Mouse (Mus musculus) right cerebral cortex, postnatal 25 days (tissue): ENCODE data around the gene Tbc1d22b.

Experiments used
- DNase-seq: peaks from one replicate; pipeline ENCODE4 v3.0.0; 2022

The Tbc1d22b gene

DNA sequence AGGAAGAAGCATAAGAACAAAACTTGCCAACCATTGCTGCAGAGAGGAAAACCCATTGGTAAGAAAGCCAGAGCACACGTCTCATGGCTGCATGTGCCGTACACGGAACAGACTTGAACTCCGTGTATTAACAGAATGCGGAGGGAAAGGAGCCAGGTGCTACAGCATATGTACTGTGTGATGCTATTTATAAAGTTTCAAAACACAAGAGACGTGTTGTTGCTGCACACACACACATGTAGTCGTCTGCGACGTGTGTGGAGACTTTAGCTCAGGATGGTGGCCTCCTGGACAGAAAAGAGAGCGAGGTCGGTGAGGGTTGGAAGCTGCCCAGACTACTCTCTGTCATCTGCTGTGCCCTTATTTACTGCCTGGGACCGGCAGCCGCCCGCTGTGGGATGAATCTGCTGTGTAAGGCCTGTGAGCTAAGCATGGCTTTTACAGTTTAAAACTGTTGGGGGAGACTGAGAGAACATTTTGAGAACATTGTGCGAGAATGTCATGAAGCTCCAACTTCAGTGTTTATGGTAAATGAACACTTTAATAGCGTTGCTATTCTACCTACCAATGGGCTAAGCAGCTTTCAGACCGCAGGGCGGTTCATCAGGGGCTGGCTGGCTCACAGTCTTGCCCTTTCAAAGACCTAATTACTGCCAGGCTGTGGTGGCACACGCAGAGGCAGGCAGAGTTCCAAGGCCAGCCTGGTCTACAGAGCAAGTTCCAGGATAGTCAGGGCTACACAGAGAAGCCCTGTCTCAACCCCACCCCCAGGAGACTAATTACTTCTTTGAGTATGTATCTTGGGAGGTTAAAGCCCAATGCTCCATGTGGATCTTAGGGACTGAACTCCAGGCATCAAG, 6.5 kb upstream of the Tbc1d22b start:
- DNase-seq: no peak

DNA sequence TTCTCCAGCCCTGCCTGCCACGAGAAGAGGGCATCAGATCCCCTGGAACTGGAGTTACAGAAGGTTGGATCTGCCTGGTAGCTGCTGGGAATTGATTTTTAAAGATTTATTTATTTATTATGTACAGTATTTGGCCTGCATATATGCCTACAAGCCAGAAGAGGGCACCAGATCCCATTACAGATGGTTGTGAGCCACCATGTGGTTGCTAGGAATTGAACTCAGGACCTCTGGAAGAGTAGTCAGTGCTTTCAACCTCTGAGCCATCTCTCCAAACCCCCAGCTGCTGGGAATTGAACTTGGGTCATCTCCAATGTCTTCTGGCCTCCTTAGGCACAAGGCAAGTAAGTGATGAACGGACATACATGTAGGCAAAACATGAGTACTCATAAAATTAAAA, 5.5 kb upstream of the Tbc1d22b start:
- no peak for DNase-seq

DNA sequence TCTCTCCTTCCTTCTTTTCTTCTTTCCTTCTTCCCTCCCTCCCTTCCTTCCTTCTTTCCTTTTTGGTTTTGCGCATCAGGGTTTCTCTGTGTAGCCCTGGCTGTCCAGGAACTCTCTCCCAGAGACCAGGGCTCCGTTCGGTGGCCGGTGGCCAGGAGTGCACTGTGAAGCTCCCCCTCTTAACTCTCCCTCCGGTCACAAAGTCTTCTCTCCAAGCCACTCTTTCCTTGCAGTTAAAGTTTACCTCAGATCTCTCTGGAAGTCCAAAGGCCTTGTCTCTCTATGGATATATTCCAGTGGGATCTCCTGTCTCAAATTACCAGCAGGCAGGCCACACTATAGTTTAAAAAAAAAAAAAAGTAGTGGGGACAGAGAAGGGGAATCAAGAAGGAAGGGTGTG, 4.3 kb upstream of the Tbc1d22b start:
- DNase-seq: no peak

DNA sequence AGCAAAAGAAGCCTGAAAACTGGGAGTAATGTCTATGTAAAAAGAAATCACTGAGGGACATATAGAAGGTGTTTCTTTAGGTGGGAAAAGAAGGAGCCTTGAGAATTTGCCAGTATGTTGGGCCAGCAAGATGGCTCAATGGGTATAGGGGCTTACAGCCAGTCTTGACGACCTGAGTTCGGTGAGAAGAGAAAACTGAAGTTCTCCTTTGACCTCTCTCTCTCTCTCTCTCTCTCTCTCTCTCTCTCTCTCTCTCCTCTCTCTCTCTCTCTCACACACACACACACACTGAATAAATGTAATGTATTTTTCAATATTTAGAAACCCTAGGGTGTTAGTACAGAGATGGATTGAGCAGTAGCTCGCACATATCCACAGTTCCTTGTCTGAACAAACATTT, 1.1 kb upstream of the Tbc1d22b start:
- DNase-seq: no peak

DNA sequence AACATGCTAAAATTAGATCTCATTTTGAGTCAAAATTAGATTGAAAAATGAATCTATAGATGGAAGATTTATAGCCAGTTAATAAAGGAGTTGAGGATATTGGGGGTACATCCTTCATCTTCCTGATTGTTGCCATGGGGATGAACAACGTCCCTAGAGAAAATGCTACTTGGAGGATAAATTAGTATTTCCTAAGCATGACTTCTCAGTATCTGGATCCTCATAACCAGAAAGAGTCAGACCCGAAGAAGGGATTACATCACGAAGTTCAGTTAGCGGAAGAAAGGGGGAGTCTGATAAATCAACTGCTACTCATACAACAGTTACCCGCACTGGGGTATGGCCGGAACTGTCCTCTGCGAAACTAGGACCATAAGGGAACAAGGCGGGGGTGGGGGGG, 591 bp upstream of the Tbc1d22b start:
- DNase-seq: no peak

DNA sequence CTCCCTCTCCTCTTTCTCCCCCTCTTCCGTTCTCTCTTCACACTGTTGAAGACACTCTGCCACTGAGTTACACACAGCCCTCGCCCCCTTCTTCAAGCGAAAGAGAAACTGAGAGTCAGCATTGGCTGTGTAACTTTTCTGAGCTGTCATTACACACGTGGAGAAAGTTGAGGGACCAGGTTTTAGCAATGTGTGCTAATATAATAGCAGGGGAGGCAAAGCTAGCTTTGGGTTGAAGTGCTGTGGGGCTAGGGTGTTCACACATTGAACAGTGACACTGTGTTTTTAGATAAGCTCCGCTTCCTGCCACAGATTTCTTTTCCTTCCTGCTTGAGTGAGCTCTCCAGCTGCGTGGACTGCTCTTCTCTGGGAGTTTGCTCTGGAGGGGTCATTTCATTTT, 1.4 kb downstream of the Tbc1d22b start:
- no peak for DNase-seq

DNA sequence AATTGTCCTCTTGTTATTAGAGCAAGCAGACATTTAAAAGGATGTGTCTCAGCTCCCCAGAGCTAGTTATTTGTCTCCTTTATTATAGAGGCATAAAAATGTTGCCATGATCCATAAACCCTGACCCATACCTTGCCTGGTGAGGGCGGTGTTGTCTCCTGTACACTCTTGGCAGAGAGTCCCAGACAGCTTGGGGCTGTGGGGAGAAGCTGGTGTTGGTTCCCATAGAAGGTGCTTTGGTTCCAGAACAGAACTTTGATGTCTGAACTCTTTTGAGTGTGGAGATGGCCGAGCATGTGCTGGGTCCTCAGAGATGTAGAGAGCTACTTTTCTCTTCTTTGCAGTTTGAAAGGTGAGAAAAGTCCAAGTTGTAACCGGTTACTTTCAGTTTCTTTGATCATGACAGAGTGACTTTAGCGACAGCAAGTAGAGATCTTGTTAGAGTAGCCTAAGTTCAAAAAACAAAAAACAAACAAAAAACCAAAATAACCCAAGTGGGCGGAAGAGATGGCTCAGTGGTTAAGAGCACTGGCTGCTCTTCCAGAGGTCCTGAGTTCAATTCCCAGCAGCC, 2.7 kb downstream of the Tbc1d22b start, which contains the start of gene Tmem217:
TSS of gene Tmem217 (minus strand) at position 224 of the 571 bp plus-strand sequence.
- no peak for DNase-seq

DNA sequence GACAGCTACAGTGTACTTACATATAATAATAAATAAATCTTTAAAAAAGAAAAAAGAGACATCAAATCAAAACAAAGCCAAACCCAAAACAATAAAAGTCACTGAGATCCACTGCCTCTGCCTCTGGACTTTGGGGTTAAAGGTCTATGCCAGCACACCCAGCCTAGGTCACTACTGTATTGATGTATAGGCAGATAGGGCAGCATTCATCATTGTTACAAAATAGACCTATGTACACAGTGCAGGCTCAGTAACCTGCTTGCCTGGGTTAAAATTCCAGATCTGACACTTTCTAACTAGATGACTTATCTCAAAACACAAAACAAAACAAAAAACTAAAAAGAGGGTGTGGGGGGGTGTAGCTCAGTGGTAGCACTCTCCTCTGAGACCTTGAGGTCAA, 4.6 kb downstream of the Tbc1d22b start:
- DNase-seq: no peak

DNA sequence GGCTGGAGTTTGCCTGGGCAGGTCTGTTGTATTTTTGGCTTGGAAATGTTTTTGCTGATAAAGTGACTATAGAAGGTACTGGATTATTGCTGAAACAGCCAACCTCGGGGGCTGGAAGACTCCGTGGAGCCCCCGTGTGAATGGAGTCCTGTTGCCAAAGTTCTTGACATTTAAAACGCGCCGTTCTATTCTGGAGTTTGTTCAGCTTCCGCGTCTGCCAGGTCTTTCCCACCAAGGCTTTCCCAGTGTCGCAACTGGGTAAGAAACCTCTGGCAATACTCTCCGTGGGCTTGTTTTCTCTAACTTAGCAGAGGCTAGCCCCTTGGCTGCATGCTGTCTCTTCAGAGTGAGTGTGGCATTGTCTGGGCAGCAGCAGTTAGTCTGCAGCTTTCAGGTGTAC, 6.9 kb downstream of the Tbc1d22b start:
- no peak for DNase-seq

DNA sequence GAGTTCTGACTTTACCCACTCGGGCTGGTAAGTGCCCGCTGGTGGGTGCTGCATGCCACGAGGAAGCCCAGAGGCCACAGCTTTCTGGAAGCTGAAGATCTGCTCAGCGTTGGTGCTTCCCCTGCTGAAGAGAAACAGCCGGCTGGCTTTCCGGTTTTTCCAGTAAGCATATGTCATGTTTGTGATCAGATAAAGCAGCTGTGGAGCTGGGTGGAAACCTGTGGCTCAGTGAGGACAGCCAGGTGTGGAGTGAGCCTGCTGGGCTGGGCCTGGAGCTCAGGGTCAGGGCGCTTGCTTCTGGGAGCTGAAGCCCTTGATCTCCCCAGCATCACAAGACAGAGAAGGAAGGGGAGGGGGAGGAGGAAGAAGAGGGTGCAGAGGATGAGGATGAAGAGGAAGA, 7.3 kb downstream of the Tbc1d22b start:
- DNase-seq: no peak

DNA sequence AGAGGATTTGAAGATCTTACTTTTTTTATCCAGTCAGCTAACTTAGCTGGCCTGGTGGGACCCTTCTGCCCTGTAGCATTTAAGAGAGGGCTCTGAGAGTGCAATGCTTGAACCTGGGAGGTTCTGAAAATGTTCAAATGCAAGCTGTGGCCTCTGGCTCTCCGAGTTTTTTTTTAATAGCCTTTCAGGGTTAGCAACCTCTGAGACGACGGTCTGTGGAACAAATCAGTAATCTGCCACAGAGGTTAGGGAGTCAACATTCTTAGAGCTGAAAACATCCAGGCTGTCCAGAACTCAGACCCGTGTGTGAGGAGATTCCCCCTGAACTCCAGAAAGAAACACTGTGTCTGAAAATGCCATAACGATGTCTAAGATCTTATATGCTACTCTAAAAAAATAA, 8.9 kb downstream of the Tbc1d22b start:
- DNase-seq: no peak

DNA sequence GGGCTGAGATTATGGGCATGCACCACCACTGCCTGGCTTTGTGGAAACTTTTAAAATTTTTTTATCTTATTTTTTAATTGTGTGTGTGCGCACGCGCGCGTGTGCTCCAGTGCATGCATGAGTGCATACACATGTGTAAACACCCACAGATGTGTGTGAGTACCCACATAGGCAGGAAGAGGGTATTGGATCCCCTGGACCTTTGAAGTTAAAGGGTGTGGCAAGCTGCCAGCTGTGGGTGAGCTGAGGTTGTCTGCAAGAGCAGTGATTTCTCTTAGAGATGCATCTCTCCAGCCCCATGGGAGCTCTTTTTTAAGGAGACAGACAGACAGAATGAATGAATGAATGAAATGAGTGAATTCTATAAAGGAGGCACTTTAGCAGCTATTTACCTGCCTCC, 15.9 kb downstream of the Tbc1d22b start:
- no peak for DNase-seq

DNA sequence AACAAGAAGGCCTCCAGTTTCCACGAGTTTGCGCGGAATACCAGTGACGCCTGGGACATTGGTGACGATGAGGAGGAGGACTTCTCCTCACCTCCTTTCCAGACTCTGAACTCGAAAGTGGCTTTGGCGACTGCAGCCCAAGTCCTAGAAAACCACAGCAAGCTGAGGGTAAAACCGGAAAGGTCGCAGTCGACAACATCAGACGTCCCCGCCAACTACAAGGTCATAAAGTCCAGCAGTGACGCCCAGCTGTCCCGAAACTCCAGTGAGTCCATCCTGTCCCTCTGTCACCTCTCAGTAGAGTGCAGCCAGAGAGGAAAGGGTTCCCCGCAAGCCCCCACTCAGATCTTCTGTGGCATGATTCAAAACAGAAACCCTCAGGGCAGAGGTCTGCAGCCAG, 18.9 kb downstream of the Tbc1d22b start:
- DNase-seq: no peak

DNA sequence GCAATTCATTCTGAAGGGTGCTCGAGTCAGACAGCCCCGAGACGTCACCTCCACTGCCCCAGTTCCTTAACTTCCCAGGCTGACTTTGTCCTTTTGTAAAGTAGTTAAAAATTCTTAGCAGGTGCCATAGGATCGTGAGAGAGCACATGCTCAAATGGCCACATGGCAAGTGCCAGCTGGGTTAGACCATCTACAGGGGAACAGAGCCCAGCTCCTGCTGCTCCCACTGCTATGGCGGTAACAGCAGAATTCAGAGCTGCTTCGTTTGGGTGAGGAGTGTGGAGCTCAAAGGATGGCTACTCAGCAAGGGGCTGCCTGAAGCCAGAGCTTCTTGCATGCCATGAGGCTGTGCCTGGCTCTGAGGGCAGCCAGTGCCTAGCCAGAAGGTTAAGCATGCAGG, 20.2 kb downstream of the Tbc1d22b start:
- DNase-seq: no peak

DNA sequence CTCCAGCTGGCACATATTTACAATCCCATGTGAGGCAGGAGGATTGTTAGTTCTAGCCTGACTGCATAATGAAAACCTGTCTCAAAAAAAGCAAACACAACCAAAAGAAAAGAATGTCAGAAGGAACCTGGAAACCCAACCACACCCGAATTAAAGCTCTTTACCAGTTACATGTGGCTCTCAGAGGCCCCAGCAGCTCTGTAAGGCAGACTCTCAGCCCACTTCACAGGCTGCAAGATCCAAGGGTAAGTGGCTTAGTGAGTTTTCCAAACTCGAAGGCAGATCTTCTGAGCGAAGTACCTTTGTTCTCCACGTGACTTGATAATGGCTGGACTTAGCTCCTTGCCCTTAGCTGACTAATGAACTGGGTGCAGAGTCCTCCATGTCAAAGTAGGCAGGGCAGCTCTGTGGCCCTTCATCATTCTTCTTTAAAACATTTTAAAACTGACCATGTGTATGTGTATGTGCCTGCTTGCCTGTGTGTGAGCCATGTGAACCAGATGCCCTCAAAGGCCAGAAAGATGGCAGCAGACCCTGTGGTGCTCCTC, 30.1 kb downstream of the Tbc1d22b start:
- DNase-seq: no peak

DNA sequence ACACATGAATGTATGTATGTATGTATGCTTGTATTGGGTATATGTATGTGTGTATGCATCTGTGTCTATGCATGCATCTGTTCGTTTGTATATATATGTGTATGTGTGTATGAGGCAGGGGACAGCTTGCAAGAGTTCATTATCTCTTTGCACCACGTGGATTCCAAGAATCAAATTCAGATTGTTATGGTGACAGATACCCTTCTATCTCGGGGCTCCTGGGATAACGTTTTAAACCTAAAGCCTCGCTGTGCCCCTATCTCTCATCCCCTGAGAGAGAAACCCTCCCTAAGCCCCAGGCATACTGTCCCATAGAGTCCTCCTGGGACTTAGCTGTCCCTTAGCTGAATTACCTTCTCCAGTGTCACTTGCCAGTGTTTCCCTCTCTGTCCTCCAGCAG, 34.0 kb downstream of the Tbc1d22b start:
- no peak for DNase-seq

DNA sequence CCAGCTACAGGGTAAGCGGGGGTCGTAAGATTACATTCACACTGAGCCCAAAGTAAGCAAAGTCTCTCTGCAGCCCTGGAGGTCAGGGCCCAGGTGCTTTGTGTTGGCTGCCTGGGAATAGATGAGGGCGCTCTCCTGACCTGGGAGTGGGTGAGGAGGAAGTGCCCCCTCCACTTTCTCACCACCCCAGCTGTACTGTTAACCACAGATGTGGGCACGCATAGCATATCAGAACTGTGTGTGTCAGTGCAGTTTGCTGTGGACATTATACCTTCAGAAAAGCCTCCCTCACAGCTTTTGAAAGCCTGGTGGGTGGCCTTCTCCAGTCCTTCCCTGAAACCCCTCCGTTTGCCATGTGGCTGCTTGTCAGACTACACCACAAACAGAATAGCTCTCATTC, 34.7 kb downstream of the Tbc1d22b start:
- no peak for DNase-seq

DNA sequence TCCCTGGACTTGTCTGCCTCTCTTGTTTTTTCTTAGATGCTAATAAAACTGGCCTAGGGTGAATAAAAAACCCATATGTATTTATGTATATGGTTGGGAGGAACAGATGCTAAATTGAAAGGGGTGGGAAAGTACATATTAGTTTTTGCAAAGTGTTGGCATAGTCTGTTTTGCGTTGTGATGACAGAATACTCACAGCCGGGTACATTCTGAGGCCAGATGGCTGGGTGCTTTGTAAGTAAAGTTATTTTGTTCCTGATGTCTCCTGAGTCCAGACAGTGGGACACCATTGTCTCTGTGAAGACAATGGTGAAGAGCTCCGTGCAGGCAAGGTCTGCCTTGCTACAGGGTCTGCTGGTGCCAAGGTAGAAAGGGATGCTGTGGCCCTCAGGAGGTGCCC, 35.2 kb downstream of the Tbc1d22b start:
- no peak for DNase-seq

DNA sequence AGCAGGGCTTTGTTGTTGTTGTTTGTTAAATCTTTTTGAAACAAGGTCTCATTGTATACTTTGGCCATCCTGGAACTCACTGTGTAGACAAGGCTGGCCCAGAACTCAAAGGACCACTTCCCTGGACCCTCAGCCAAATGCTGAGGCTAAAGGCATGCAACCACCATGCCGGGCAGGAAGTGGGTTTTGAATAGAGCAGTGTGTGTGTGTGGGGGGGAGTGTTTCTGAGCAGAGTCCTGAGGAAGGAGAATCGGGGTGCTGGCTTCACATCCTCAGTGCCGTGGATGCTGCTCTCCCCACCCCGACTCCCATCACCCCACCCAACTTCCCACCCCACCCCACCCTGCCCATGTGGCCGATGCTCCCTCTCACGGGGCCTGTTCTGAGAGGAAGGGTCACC, 35.9 kb downstream of the Tbc1d22b start:
- DNase-seq: no peak

DNA sequence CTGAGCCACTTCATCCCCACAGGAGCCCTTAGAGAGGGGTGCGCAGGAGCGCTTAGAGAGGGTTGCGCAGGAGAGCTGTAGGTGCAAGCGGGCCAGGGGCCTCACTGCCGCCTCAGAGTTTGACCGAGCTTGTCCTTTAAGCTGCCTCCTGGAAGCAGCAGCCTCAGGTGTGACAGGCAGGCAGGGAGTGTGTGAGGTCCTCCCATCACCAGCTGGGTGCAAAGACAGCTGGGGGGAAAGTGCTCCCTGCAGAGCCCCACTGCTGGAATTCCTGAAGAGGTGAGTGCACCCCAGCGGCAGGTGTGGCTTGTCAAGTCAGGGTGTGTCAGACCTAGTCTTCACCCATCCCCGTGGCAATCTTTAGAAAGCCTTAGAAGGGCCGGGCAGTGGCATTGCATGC, 37.3 kb downstream of the Tbc1d22b start:
- DNase-seq: no peak

DNA sequence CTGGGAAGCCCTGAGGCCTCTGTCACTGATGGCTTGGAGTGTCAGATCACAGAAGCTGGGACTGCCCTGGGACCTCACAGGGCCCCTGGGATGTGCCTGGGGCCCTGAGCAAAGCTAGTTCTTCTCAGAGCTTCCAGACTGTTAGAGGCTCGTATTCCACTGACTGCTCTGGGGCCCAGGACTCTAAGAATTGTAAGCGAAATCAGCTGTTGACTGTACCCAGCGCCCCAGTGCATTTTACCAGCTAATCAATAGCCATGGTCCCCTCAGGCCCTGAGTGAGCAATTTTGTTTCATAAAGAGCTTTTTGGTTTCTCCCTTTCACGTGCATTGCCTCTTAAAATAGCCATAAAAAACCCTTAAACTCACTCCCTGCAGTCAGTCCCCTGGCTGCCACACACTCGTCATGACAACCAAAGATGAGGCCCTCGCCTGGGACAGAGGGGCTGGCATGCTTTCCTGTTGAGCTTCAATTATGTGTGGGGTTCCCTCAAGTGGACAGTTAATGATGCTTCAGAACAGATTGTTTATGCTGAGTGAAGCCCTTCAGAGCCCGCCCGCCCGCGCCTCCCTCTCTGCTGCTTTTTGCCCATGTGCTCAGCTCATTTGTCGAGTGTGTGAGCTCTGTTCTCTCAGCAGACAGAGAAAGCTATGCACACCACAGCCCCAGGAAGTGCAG, 39.8 kb downstream of the Tbc1d22b start:
- DNase-seq: no peak

DNA sequence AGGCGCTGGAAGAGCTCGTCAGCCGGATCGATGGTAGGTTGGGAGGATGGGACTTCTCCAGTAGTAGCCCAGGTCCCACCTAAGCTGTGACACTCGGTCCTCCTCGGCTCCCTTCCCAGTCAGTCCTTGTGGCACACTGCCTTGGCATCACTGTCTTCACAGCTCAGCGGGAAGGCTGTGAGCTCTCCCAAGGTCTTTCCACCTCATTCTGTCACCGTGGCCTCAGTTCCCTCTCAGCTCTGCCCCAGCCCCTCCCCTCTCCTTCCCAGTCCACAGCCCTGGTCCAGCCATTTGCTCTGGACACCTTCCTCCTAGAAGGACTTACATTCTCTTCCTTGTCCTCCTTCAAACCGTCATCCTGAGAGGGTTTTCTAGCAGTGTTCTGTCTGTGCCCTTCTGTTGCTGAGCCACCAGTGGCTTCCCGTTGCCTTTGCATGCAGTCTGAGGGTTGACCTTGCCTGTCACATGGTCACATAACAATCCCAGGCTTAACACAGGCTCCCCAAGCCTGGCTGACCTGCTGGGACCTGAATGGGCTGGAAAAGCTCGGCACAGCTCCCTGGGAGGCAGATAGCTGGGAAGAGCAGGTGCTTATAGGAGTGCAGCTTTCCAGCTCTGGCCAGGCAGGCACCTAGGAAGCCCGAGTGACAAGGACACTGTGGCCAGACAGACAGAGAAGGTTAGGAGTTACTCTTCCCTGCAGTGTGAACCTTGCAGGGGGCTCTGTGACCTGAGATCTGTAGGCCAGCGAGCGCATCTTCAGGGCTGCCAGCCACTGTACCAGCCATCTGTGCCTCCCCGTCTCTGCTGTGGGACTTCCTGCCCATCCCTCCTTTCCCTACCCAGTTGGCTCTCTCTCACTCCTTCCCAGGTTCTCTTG, 46.5 kb downstream of the Tbc1d22b start:
- no peak for DNase-seq

DNA sequence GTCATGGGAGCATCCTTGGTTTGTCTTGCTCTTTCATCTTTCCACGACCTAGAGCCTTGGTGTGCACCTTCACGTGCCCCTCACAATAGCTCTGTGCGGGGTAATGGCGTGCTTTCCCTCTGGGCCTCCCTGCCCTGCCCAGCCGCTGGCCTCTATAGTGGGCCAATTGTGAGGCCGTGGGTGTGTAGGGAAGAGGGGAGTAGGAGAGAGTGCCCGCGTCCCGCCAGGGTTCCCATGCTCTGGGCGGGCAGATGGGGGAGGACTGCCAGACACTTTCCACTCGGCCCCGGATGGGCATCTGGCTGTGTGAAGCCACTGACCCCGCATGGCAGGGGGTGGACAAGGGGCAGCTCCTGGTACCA, 47.2 kb downstream of the Tbc1d22b start:
- no peak for DNase-seq
